Mouse (Mus musculus) forebrain, postnatal 0 days (tissue): Measurements from ENCODE around the gene Gm29094. TPM values are rescaled to one million over a fixed set of nuclear protein-coding genes. Genes with fewer than 3 reads are reported as not detected.
"Not testable (repeated sequence)": the region's sequence is repeated elsewhere in the genome, so short reads cannot be mapped to it uniquely, and the experiment has no call there.

Experiments
- ATAC-seq: fragments of 200-750 bp; cut with Nextera tagmentation; 2 replicates; pipeline ENCODE4 v1.8.0; 2017; ENCODE audit warnings: mild to moderate bottlenecking, moderate library complexity
- DNase-seq: peaks from one replicate; pipeline ENCODE4 v3.0.0-alpha.2; 2015
- H3K27ac ChIP-seq: fragments of 300-500 bp; sonication (generic); 2 replicates; pipeline ENCODE4 v1.5.1; 2014; ENCODE audit warnings: low read depth, mild to moderate bottlenecking, antibody characterized with exemption, low read length, moderate library complexity, mixed read lengths
- H3K27me3 ChIP-seq: fragments of 300-500 bp; sonication (generic); 2 replicates; pipeline ENCODE4 v1.6.1; 2014; ENCODE audit warnings: mild to moderate bottlenecking, low read length, mixed read lengths; ENCODE audit not compliant: insufficient read depth
- H3K36me3 ChIP-seq: fragments of 300-500 bp; sonication (generic); 2 replicates; pipeline ENCODE4 v1.6.1; 2014; ENCODE audit warnings: mild to moderate bottlenecking, moderate library complexity; ENCODE audit not compliant: insufficient read depth
- H3K4me1 ChIP-seq: fragments of 300-500 bp; sonication (generic); 2 replicates; pipeline ENCODE4 v1.6.1; 2014; ENCODE audit warnings: antibody characterized with exemption; ENCODE audit not compliant: insufficient read depth
- H3K4me2 ChIP-seq: fragments of 300-500 bp; sonication (generic); 2 replicates; pipeline ENCODE4 v1.6.1; 2014; ENCODE audit warnings: low read depth, mild to moderate bottlenecking, moderate library complexity
- H3K4me3 ChIP-seq: fragments of 300-500 bp; sonication (generic); 2 replicates; pipeline ENCODE4 v1.5.1; 2014; ENCODE audit warnings: low read depth, low read length, mixed read lengths
- H3K9ac ChIP-seq: fragments of 300-500 bp; sonication (generic); 2 replicates; pipeline ENCODE4 v1.6.1; 2014; ENCODE audit warnings: mild to moderate bottlenecking
- H3K9me3 ChIP-seq: fragments of 300-500 bp; sonication (generic); 2 replicates; pipeline ENCODE4 v1.6.1; 2016; ENCODE audit warnings: low read length
- CTCF ChIP-seq: sonication (generic); IDR thresholded peaks from 2 replicates; pipeline ENCODE4 v1.5.1; 2016; ENCODE audit warnings: antibody characterized with exemption, control low read depth, low read depth
- WGBS: fragments of 180-500 bp; shearing (Covaris S2); extraction: QIAGEN DNeasy Blood & Tissue Kit; methylation state at CpG from one replicate; pipeline ENCODE4 v1.1.7; 2014; 5-methylcytosine and 5-hydroxymethylcytosine counted together
- polyA plus RNA-seq: library from polyadenylated mRNA; unstranded; fragments of >200 nt; fragmentation: Nextera tagmentation; extraction: Ambion mirVana; gene quantifications from 2 replicates; pipeline ENCODE4 v1.2.1, GENCODE M21; 2015
- total RNA-seq: library from RNA; depleted of rRNA; stranded (reverse); fragments of >200 nt; gene quantifications from 2 replicates; pipeline ENCODE4 v1.2.3, GENCODE M21; 2014; rRNA removed

Gm29094 gene
- total RNA-seq (not detected in 2 replicates), polyA plus RNA-seq (0.68 and 1.3 TPM in 2 replicates)

- not testable (repeated sequence) for DNase-seq, ATAC-seq, H3K36me3 ChIP-seq, H3K27me3 ChIP-seq, H3K4me2 ChIP-seq, H3K27ac ChIP-seq, H3K9ac ChIP-seq, H3K4me1 ChIP-seq, H3K4me3 ChIP-seq, H3K9me3 ChIP-seq
- WGBS = 92% methylated on average over 5 of the region's 5 CpGs
Measured at GRCm38 (mm10) chr9:89198969-89199416, at the start of gene Gm29094, which contains the start of gene Bcl2a1b. Gene Gm29094, plus strand, starts transcription at chr9:89199379. Gene Bcl2a1b, plus strand, starts transcription at chr9:89199209.

GRCm38 (mm10) chr9:89172539-89172938 is 26.6 kb upstream of the Gm29094 start:
- H3K27me3 ChIP-seq, H3K9ac ChIP-seq, H3K36me3 ChIP-seq, ATAC-seq, DNase-seq, H3K4me3 ChIP-seq, H3K27ac ChIP-seq, H3K4me1 ChIP-seq, H3K4me2 ChIP-seq, H3K9me3 ChIP-seq: not testable (repeated sequence)

GRCm38 (mm10) chr9:89178833-89179232 is 20.3 kb upstream of the Gm29094 start:
- not testable (repeated sequence) for H3K27me3 ChIP-seq, H3K4me1 ChIP-seq, H3K9me3 ChIP-seq, ATAC-seq, H3K4me2 ChIP-seq, H3K27ac ChIP-seq, H3K4me3 ChIP-seq, H3K36me3 ChIP-seq, H3K9ac ChIP-seq
- peak; percentile 53; the same call in 1 of the 2 replicates for TF ChIP-seq CTCF
- 42% methylated on average over 2 of the region's 3 CpGs for WGBS
- DNase-seq = peak; percentile 5

GRCm38 (mm10) chr9:89179469-89179868 is 19.7 kb upstream of the Gm29094 start:
- not testable (repeated sequence) for DNase-seq, H3K27me3 ChIP-seq, H3K4me2 ChIP-seq, H3K9ac ChIP-seq, H3K36me3 ChIP-seq, H3K4me3 ChIP-seq, H3K27ac ChIP-seq, H3K9me3 ChIP-seq, H3K4me1 ChIP-seq, ATAC-seq
- WGBS = 85% methylated on average over 2 of the region's 4 CpGs

- ATAC-seq, H3K27me3 ChIP-seq, H3K9me3 ChIP-seq, DNase-seq, H3K4me1 ChIP-seq, H3K9ac ChIP-seq, H3K4me3 ChIP-seq, H3K27ac ChIP-seq, H3K4me2 ChIP-seq, H3K36me3 ChIP-seq: not testable (repeated sequence)
- 81% methylated on average over 15 of the region's 15 CpGs for WGBS
Measured at GRCm38 (mm10) chr9:89187006-89187405, 12.2 kb upstream of the Gm29094 start.

GRCm38 (mm10) chr9:89195483-89195882 is 3.7 kb upstream of the Gm29094 start:
- ATAC-seq, H3K36me3 ChIP-seq, H3K9ac ChIP-seq, H3K27me3 ChIP-seq, DNase-seq, H3K4me3 ChIP-seq, H3K4me1 ChIP-seq, H3K4me2 ChIP-seq, H3K9me3 ChIP-seq, H3K27ac ChIP-seq: not testable (repeated sequence)

GRCm38 (mm10) chr9:89197509-89197908 is 1.7 kb upstream of the Gm29094 start:
- not testable (repeated sequence) for H3K36me3 ChIP-seq, DNase-seq, H3K9me3 ChIP-seq, H3K4me1 ChIP-seq, H3K27ac ChIP-seq, H3K4me2 ChIP-seq, H3K9ac ChIP-seq, ATAC-seq, H3K4me3 ChIP-seq, H3K27me3 ChIP-seq
- WGBS = 88% methylated on average over 1 of the region's 1 CpGs

GRCm38 (mm10) chr9:89198349-89198748 is 830 bp upstream of the Gm29094 start:
- not testable (repeated sequence) for H3K9ac ChIP-seq, DNase-seq, H3K9me3 ChIP-seq, H3K36me3 ChIP-seq, H3K4me1 ChIP-seq, H3K27ac ChIP-seq, ATAC-seq, H3K4me2 ChIP-seq, H3K4me3 ChIP-seq, H3K27me3 ChIP-seq
- WGBS = 91% methylated on average over 3 of the region's 3 CpGs

GRCm38 (mm10) chr9:89202256-89202655 is 3.1 kb downstream of the Gm29094 start:
- not testable (repeated sequence) for H3K27ac ChIP-seq, H3K36me3 ChIP-seq, ATAC-seq, H3K4me1 ChIP-seq, H3K9ac ChIP-seq, DNase-seq, H3K4me3 ChIP-seq, H3K9me3 ChIP-seq, H3K27me3 ChIP-seq, H3K4me2 ChIP-seq

GRCm38 (mm10) chr9:89208939-89209338 is 9.8 kb downstream of the Gm29094 start:
- 78% methylated on average over 1 of the region's 1 CpGs for WGBS
- H3K4me1 ChIP-seq, H3K9me3 ChIP-seq, H3K27ac ChIP-seq, H3K36me3 ChIP-seq, ATAC-seq, H3K4me3 ChIP-seq, DNase-seq, H3K4me2 ChIP-seq, H3K9ac ChIP-seq, H3K27me3 ChIP-seq: not testable (repeated sequence)
